Mouse (Mus musculus) stomach, adult 2 months (tissue): ENCODE data around the gene Zkscan17. TPM values are rescaled to one million over a fixed set of nuclear protein-coding genes. Genes with fewer than 3 reads are reported as not detected.

Experiments used
- polyA plus RNA-seq: library from polyadenylated mRNA; depleted of rRNA; stranded (reverse); fragments of >200 nt; gene quantifications from 2 replicates; pipeline ENCODE4 v1.2.3, GENCODE M21; 2012; rRNA removed

Zkscan17 gene
- 2.9 and 3.9 TPM in 2 replicates for polyA plus RNA-seq

DNA sequence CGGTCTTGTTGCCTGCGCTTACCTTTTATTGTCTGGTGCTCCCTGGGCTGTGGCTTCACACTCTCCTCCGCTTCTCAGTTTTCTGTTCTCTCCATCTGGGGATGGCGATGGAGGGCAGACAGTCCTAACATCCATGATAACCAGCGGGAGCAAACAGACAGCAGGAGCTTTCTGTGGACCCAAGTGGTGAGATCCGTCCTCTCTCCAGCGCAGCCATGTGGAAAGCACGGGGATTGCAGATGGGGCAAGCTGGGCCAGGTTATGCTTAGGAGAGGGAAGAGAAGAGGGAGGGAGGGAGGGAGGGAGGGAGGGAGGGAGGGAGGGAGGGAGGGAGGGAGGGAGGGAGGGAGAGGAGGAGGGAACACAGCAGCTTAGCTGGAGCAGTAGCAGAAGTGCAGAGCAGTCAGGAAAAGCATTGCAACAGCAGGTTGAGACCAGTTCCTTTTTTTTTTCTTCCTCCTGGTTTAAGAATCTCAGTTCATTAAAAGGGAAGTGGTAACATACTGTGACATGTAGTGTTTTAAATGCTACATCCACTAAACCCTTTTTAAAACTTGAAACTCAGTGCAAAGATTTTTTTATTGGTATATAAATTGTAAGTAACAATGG, at the start of gene Zkscan17:
Gene Zkscan17, minus strand, starts transcription at position 280 of the 609 bp plus-strand sequence.

GRCm38 (mm10) chr11:59576135-59576534, 49.6 kb upstream of the Zkscan17 start, which contains the start of gene Olfr222:
TSS of gene Olfr222 (minus strand) at chr11:59576235.

GRCm38 (mm10) chr11:59541324-59541723, 14.8 kb upstream of the Zkscan17 start, which contains the start of gene Nlrp3:
TSS of gene Nlrp3 (plus strand) at chr11:59541568.

DNA sequence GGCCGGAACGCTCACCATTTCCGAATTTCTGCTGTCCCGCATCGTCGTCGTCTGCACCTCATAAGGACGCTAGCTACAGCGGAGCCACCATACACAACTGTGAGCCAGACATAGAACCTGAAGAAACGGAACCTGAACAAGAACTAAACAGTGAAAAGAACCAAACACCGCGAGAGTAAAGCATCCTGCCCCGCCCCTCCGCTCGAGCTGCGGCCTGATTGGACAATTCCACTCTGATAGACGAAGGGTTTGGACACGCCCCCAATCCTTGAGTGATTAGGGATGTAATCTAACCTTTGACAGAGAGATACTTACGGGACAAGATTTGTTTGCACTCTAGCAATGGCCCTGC, 54.2 kb downstream of the Zkscan17 start, which contains the start of gene Zfp867:
Gene Zfp867, minus strand, starts transcription at position 149 of the 352 bp plus-strand sequence.

DNA sequence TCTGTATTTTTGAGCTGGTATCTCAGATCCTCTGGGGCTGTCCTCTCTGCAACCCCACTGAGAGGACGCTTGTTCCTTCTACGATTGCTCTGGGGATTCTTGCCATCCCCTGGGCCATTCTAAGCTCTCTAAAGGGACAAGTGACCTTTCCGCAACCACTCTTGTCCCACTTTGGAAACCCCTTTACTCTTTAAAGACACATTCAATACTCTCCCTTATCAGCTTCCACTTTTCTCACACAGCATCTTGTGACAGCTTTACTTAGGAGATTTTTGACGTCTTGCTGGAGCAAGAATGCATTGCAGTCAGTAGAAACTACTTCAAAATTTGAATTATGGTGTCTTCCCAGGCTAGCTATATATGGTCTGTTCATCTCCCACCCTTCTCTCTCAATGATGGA, 75.5 kb downstream of the Zkscan17 start, which contains the start of gene Snap47:
Gene Snap47, minus strand, starts transcription at position 101 of the 400 bp plus-strand sequence.

GRCm38 (mm10) chr11:59449741-59450229, 76.8 kb downstream of the Zkscan17 start, which contains the start of gene Jmjd4:
TSS of gene Jmjd4 (plus strand) at chr11:59450045.

Other genes starting within 250 kb of the Zkscan17 start
- gene Wnt3a, start 236.0 kb downstream of the Zkscan17 start, polyA plus RNA-seq, result 0.20 and 0.40 TPM in 2 replicates
- 2.9 and 3.8 TPM in 2 replicates for gene Wnt9a, start 219.8 kb downstream of the Zkscan17 start, polyA plus RNA-seq
- gene Prss38, start 151.1 kb downstream of the Zkscan17 start, polyA plus RNA-seq, result not detected in 2 replicates
- gene Jmjd4, start 76.7 kb downstream of the Zkscan17 start, polyA plus RNA-seq, result 1.6 and 1.8 TPM in 2 replicates
- 11.3 and 12.2 TPM in 2 replicates for gene Snap47, start 75.6 kb downstream of the Zkscan17 start, polyA plus RNA-seq
- 0.03 TPM in 1 of 2 replicates, not detected in the other for gene Zfp867, start 54.3 kb downstream of the Zkscan17 start, polyA plus RNA-seq
- gene Nlrp3, start 14.8 kb upstream of the Zkscan17 start, polyA plus RNA-seq, result 0.04 and 0.08 TPM in 2 replicates
- not detected in 2 replicates for gene Olfr222, start 49.5 kb upstream of the Zkscan17 start, polyA plus RNA-seq
- gene Olfr223, start 66.5 kb upstream of the Zkscan17 start, polyA plus RNA-seq, result not detected in 2 replicates
- gene Mprip, start 134.6 kb upstream of the Zkscan17 start, polyA plus RNA-seq, result 66.9 and 85.3 TPM in 2 replicates